Mouse (Mus musculus) heart, adult 11 months (tissue): ENCODE results near the gene Vps29.

Experiments used
- DNase-seq: peaks from one replicate; pipeline ENCODE4 v3.0.0; 2022

Gene Vps29

DNA sequence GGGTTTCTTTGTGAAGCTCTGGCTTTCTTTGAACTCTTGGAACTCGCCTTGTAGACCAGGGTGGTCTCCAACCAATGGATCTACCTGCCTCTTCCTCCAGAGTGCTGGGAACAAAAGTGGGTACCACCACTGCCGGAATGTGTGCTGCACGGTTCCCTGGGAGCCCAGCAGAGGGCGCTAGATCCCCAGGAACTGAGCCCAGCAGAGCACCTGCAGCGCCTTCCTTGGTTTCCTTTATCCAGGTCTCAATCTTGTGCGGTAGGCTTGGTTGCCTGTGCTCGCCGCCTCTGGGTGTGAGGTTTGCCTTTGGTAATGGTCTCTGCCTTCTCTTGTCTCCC is 47.1 kb downstream of the Vps29 start:
- peak; percentile 97 for DNase-seq

DNA sequence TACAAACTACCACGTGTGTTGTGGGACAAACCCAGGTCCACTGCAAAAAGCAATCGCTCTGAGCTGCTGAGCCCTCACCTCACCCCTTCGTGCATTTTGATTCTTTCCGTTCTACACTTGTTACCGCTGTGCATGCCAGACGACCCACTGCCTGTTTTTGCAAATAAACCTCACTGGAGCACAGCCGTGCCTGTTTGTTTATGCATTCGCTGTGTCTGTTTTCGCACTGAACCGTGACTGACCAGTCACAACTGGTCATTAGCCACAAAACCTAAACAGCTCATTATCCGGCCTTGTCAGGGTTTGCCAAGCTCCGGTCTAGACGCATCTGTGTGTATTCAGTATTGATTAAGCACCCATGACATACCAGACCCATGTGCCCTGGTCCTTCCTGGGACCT is 48.0 kb downstream of the Vps29 start:
- DNase-seq: peak; percentile 91

DNA sequence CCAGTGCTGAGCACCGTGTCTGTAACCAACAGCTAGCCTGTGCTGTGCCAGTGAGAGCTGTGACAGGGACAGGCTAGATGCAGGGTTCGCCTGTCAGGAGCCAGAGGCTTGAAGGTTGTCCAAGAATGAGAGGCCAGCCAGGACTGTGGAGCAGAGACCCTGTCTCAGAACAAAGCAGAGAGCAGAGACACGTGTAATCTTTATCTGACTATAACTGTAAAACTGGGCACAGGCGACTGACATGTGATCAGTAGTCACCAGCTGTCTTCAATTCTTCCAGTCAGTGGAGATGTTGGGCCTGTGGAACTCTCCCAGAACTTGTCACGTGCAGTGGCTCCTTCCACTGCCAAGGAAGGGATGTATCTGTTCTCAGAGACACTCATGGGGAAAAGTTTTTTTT is 48.6 kb downstream of the Vps29 start:
- DNase-seq: peak; percentile 99

DNA sequence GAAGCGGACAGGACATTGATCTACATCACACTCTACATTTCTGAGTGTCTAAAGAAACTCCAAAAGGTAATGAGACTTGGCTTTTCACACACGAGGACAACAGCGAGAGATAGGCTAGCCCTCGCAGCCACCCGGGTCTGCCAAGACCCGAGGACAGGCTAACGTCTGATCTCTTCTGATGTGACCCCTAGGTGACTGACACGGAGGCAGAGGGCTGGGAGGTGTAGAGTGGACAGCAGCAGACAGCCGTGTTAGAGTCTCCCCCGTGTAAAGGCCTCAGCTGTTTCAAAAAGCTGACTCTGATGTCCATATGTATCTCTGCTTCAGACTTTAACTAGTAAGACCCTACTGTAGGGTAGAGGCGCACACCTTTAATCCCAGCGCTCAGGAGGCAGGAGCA is 49.2 kb downstream of the Vps29 start:
- DNase-seq: peak; percentile 92

DNA sequence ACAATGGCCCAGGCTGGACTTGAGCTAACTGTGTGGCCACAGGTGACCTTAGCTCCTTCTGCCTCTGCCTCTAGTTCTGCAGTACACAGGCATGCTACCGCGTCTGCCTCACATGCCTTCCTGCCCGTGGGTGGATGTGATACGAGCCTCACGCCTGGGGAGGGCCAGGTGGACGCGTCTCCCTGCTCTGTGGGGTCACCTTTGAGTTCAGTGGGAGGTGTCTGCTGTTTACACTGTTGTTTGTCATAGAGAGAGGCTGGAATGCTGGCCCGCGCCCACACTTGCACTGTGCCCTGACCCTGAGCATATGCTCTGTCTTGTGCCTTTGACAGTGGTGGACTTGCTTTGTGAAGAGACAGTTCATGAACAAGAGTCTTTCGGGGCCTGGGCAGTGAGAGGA is 51.4 kb downstream of the Vps29 start:
- DNase-seq: no peak

DNA sequence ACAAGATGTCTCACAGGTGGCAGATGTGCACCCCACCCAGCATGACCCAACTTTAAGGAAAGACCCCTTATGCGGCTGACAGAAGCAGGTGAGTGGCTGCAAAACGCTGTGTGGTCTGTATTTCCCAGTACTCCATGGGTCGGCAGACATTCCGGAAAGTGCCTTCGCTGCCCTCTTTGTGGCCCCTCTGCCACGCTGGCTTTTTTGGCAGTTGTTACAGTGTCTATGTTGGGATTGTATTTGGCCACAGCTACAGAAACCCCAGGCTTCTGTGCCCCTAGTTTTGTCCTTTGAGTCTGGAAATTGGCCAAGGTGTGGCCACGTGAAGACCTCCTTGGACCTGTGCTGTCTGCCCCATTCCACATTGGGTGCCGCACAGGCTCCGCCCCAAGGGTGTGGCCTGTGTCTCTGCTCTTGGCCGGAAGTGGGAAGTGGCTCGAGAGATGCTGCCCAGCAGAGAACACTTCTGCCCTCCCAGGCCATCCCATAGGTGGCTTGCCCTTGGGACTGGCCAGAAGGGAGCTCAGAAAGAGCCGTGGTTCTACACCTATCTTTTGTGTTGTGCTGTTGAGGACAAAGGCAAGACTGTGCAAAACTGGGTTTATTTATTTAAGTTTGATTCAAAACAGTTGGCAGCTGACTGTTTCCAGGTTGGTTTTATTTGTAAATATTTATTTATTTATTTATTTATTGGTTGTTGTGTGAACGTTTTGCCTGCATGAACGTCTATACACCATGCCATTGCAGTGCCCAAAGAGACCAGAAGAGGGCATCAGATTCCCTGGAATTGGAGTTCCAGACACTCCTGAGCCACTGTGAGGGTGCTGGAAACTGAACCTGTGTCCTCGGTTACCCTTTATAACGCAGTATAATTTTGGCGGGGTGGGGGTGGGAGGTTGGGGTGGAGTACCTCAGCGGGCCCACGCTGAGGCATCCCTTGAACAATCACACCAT is 55.8 kb downstream of the Vps29 start:
- peak; percentile 92 for DNase-seq

DNA sequence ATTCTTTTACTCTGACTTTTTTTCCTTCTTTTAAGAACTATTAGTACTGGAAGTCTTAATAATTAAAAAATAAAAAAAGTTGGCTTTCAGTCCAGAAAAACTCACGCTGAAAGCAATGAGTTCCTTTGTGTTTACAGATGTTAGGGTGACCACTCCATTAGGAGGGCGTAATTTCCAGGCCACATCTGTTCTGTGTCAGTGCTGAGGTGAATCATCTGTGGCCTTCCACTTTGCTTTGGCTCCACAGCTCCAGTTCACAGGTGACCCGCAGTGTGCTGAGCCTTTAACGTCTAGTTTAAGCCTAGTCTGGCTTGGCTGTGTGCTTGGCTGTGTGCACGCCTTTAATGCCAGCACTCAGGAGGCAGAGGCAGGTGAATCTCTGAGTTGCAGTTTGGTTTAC is 57.7 kb downstream of the Vps29 start:
- peak; percentile 95 for DNase-seq

DNA sequence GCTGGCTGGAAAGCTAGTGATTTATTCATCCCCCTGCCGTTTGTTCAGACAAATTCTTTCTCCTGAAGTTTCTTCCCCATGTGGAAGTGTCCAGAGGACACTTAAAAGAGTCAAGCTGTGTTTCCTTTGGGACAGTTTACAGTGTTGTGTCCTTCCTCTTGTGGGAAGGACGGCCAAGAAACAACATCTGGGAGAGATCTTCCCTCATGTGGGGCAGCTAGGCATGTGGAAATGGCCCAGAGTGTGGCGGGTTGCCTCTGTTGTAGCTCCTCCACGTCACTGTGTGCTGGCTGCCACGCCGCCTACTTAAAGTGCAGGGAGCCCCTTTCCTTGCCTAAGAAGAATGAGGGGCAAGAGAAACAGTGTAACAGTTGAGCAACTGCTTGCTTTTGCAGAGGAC is 58.7 kb downstream of the Vps29 start:
- peak; percentile 95 for DNase-seq

DNA sequence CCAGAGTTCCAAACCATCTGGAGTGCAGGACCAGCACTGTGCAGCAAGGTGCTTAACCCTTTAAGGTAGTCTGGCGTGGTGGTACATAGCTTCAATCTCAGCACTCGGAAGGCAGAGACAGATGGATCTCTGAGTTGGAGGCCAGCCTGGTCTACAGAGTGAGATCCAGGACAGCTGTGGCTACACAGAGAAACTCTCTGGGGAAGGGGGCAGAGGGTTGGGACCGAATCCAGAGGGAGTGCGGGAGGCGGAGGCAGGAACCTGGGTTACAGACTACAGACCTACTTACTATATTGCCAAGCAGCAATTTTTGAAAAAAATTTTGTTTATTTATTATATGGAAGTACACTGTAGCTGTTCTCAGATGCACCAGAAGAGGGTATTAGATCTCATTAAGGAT is 60.2 kb downstream of the Vps29 start:
- DNase-seq: peak; percentile 91
